Mouse (Mus musculus): ENCODE measurements around the gene Ptpru.

Gene Ptpru

DNA sequence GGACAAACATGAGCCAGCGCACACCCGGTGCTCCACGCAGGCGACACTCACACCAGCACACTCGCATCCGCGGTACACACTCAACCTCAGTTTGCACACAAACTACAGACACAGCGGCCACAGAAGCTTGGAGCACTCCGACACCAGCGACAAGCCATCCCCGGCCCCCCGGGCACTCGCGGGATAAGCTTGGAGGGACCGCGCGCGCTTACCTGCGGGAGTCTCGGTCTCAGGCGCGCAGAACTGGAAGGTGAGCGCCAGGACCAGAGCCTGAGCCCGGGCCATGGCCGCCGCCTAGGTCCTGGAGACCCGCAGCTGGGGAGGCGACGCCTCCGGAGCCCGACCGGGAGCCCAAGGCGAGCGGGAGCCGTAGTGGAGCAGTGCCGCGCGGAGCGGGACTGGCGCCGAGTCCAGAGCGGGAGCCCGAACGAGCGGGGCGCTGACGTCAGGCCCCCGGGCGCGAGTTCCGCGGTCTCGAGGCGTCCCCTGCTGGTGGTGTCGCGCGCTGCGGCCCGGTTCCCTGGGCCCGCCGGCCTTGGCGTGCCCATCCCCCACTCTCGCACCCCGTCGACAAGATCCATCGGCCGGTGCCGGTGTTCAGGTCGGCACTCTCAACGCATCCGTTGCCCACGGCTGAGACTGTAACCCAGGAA lies at the start of gene Ptpru:
Gene Ptpru (minus strand): TSS at position 417 of the 653 bp plus-strand sequence.
- DNase-seq: peak; percentile 92

- no peak for DNase-seq
These were observed 47.3 kb upstream of the Ptpru start for GRCm38 (mm10) chr4:131885376-131885775.

GRCm38 (mm10) chr4:131883571-131883970 lies 45.5 kb upstream of the Ptpru start:
- DNase-seq: no peak

GRCm38 (mm10) chr4:131881306-131881705 lies 43.2 kb upstream of the Ptpru start:
- DNase-seq: no peak

- no peak for DNase-seq
These were observed 41.6 kb upstream of the Ptpru start for GRCm38 (mm10) chr4:131879692-131880091.

DNA sequence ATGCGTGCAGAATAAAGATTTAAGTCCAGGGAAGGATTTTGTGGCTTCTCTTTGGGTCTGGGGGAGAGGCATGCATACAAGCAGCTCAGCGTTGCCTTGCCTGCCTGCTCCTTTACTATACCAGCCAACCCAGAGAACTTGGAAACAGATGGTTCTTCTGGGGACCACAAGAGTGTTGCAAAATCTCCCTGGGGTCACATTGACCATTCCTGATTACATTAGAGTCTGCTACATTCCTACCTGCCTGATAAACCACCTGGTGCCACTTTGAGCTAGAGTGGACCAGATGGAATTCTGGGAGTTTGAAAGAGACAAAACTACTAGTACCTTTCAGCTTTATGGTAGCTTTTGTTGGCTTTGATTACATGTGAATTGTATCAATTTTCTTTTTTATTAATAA lies 38.7 kb upstream of the Ptpru start:
- DNase-seq: peak; percentile 21

DNA sequence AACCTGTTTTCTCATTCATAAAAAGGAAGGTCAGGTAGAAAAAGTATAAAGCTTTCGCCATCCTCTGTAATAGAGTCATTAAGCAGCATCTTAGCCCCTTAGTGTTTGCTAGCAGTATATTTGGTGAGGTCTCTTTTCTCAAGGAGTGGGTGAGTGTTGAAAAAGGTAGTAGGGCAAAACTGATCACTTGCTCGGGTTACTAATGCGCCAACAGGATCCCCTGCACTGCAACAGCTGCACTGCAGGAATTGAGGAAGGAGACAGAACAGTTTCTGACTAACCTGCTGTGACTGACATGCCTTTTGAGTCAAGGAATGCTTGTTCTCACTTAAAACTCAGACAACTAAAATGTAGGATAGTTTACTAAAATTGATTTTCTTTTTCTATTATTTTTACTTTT lies 37.2 kb upstream of the Ptpru start:
- no peak for DNase-seq

DNA sequence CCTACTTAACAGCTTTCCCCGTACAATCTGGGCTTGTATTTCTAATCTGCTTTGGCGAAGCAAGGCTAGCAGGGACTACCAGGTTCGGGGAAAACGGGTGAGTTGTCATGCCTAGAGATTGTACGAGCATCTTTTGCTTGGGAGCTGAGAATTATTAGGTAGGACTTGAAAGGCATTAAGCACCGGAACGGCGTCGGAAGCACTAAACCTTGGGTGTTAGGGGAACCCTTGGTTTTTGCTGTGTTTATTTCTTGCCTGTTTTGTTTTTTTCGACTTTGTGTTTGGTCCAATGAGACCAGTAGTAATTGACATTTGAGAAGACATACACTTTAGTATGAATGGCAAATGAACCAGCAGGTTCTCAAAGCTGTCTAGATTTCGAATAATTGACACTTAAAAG lies 36.5 kb upstream of the Ptpru start:
- no peak for DNase-seq

GRCm38 (mm10) chr4:131874169-131874536 lies 36.1 kb upstream of the Ptpru start:
- DNase-seq: no peak

- DNase-seq: peak; percentile 95
These were observed 35.4 kb upstream of the Ptpru start, which contains the start of gene Srsf4 for GRCm38 (mm10) chr4:131873293-131874168. TSS of gene Srsf4 (plus strand) at chr4:131873617.

DNA sequence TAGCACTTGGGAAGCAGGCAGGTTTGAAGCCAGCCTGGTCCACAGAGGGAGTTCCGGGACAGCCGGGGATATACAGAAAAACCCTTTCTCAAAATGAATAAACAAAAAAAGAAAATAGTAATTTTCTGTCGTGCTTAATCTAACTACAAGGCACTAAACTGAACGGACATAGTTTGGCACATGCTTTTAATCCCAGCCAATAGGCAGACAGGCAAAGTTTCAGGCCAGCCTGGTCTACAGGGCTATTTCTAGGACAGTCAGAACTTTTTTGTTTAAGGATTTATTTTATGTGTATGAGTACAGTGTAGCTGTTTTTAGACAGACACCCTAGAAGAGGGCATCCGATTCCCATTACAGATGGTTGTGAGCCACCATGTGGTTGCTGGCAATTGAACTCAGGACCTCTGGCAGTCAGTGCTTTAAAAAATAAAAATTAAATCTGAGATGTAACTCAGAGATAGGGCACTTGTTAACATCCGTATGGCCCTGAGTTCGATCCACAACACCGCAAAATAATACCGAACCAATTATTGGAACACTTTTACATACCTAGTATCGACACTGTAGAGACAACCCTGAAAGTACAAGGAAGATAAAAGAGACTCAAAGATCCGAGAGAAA lies 34.7 kb upstream of the Ptpru start:
- DNase-seq: peak; percentile 6

DNA sequence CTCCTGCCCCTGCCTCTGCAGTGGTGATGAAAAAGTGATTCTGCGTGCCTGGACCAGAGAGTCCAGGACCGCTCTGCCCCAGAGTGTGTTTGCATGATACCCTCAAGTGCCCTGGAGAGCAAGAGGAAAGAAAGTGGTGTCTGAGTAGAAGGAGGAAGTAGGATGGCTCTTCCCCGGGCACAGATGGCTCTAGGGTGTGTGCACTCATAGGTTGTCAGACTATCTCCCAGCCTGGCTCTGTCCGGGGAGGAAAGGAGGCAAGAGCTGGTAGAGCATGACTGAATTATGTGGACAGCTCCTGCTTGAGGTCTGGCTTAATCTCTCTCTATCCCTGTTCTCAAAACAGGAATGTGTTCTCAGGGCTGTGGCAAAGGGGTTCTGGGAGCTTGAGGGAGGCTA lies 23.3 kb upstream of the Ptpru start:
- no peak for DNase-seq

DNA sequence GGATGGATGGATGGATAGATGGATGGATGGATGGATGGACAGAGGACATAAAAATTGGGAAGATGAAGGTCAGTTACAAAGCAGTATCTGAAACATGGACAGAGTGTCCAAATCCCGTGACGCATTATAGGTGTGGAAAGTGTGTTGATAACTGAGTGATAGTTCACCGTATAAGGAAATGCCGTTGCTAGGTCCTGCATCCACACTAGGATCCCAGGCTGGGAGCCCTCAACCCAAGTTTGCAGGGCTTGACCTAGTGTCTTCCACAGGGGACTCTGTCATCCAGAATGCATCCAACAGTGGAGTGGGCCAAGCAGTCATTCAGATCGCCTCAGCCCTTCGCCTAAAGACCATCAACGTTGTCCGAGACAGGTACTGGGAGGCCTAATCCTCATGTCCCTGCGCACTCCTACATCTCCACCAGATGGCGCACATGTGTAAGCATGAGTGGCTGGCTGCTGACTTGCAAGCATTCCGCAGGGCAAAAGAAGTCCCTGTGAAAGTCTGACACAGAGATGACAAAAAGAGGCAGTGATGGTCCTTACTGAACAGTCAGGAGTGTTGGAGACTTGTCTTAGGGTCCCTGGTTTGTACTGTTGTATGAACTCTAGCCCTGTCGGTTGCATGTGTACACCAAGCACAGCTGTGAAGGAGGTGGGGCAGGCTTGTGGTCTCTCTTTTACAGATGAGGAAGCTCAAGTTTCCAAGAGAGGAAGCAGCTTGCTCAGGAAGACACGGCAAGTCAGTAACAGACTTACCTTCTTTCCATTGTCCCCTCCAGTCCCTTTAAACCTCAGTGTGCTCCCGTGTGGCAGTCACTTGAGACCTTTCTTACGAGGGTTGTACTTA lies 22.6 kb upstream of the Ptpru start:
- DNase-seq: peak; percentile 89

- DNase-seq: no peak
These were observed 16.9 kb upstream of the Ptpru start for GRCm38 (mm10) chr4:131854950-131855349.

DNA sequence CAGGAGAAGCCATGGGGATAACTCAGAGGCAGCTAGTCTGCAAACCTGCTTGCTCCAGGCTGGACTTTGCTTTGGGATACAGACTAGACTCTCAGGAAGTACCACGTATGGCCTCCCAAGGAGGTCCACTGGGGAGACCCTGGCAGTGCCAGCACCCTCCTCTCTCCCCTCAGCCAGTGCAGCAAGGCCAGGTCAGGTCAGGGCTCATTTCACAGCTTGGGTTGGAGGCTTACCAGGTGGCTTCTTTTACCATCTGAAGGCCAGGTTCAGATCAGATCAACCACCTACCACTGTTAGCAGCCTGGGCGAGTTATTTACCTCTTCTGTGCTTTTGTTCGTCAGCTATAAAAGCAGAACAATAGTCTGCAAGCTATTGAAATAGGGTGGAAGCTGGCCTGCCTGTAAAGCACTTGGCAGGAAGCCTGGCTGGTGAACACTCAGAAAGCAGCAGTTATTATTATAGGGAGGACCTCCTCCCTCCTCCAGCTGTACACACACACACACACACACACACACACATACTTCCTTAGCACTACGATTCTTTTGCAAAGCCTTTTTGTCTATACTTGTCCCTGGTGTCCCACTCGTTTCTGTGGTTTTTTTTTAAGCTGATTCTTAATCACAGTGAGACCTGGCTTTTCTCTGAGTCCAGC lies 12.0 kb upstream of the Ptpru start:
- peak; percentile 83 for DNase-seq

DNA sequence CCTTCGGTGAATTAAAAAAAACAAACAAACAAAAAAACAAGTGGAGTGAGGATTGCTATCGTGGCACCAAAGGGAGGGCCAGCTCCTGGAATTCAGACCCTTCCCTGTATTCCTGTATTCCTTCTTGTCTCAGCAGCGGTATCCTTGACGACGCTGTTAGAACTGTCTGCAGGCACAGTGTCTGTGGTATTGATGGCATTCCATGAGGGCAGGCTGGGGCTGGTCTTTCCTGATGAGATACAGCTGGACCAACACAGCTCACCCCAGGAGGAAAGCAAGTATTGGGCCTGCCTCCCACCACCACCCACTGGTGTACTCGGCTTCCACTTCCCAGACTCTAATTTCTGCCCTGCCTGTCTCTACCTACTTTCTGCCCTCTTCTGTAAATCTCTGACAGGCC lies 10.0 kb upstream of the Ptpru start:
- no peak for DNase-seq

GRCm38 (mm10) chr4:131845991-131846778 lies 8.1 kb upstream of the Ptpru start:
- DNase-seq: no peak

DNA sequence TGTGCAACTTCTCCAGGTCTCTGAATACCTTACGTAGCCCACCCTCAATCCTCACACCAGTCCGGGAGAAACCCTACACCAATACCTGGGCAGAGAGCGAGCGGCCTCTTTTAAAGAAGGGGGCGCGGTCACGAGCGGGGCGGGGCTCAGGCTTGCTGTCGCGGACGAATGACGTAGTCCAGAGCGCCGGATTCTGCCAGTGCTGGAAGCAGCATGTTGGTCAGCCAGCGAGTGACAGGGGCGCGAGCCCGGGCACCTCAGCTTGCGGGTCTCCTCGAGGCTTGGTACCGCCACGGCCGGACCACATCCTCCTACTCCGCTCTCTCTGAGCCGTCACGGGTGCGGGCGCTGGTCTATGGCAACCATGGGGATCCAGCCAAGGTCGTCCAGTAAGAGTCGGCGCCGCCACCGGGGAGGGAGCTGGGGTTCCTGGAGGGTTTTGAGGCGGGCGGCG lies 5.2 kb upstream of the Ptpru start, which contains the start of gene Mecr:
Gene Mecr (plus strand): TSS at position 181 of the 454 bp plus-strand sequence.
- DNase-seq: peak; percentile 96

DNA sequence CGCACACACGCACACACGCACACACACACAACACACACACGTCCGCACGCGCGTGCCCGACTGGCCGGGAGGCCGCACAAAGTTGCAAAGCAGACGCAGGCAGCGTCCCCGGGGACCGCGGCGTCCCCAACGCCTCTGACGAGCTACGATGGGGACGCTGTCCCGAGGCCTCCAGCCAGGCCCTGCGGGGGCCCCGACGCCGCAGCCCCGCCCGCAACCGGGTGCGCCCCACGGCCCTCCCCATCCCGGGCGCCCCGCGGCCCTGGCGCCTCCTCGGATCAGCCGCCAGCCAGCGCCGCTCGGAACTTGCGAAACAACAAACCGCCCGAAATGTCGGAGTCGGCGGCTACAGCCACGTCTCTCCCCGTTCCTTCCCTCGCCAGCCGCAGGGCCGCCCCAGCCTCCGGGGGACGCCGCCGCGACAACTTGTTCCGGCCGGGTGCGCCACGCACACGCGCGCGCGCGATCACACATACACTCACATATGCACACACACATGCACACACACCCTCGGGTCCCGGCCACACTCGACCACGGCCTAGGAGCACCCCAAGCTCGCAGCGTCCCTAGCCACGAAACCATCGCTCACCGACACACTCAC lies 1.1 kb downstream of the Ptpru start:
- peak; percentile 58 for DNase-seq

- DNase-seq: peak; percentile 63
These were observed 1.7 kb downstream of the Ptpru start for GRCm38 (mm10) chr4:131836351-131836881.
